16 mouse cellular contexts compared by ENCODE assay signal in the genomic region with DNA sequence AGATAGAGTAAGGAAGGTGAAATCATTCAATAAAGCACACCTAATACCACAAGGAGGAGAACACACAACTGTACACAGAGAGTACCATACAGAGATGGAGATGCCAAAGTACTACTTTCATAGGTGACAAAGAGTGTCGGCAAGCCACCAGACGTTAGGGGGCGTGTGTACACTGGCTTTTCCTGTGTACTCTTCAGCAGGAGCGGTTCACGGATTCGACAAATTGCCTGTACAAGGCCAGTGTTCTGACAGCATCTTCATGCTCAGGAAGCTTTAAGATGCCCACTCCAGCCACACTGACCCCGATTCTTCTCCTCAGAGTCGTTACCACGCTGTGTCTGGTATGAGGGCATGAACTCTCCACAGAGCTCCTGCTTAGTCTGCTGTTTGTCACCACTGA.
A peak's percentile ranks its signal among the peaks of the same experiment; 100 is the strongest.
DNase-seq lines count a peak whose midpoint lies in the region; ATAC-seq and TF ChIP-seq lines count a peak whose summit lies in the region.
"Had no signal": no experiment of that assay in that cellular context is flagged by ENCODE, and none has a peak within 500 bp of the region (broad histone marks: within the 10 kb centered on the region; RNA-seq: fewer than 3 reads in every experiment).

No protein-coding gene starts in this region.

- no peak for DNase-seq in cerebellum, postnatal 4 days (ENCODE audit: low spot score in 2 of 2)
- no peak for DNase-seq in kidney, adult 2 months
- no peak for DNase-seq in kidney, adult 11 months
- DNase-seq in cerebellum, postnatal 14 days: peak; percentile 26 to 32
- DNase-seq in layer of hippocampus, adult 9-11 months: no peak
- no peak for DNase-seq in right cerebral cortex, postnatal 25 days
- DNase-seq: B cell, adult 2 months; heart, postnatal 36 days; kidney, postnatal 4 days; liver, embryonic 13.5 days; right cerebral cortex, postnatal 4 days had no signal

- H3K4me3 ChIP-seq in kidney, adult 2 months (ENCODE audit: insufficient read depth, low read depth, low read length): no peak overlapping the region
- no peak overlapping the region for H3K4me3 ChIP-seq in ES-Bruce4 (ENCODE audit: low read depth, low read length)
- H3K4me3 ChIP-seq: erythroblast, embryonic 14.5 days; liver, embryonic 13.5 days had no signal

- H3K4me1 ChIP-seq in kidney, adult 2 months (ENCODE audit: control insufficient read depth, insufficient read depth, low read length): no peaks in the 10 kb centered on the region
- H3K4me1 ChIP-seq in ES-Bruce4 (ENCODE audit: control insufficient read depth, insufficient read depth, low read length): no peaks in the 10 kb centered on the region
- H3K4me1 ChIP-seq: liver, embryonic 13.5 days had no signal

- H3K36me3 ChIP-seq in kidney, adult 2 months (ENCODE audit: control insufficient read depth, insufficient read depth, low read length): no peaks in the 10 kb centered on the region
- no peaks in the 10 kb centered on the region for H3K36me3 ChIP-seq in ES-Bruce4 (ENCODE audit: control insufficient read depth, insufficient read depth, low read length, poor library complexity, severe bottlenecking)
- H3K36me3 ChIP-seq: liver, embryonic 13.5 days had no signal

- TF ChIP-seq EP300 in ES-Bruce4 (IDR thresholded peaks at IDR 0.05; ENCODE audit: insufficient read depth, low read depth, low read length): no peak

- H3K9ac ChIP-seq in ES-Bruce4 (ENCODE audit: low read depth, poor library complexity, severe bottlenecking): no peak overlapping the region
- H3K9ac ChIP-seq: liver, embryonic 13.5 days had no signal

- 70% methylated on average over 9 of the region's 9 CpGs for WGBS in kidney, adult 2 months

- no peak for TF ChIP-seq POLR2A in kidney, adult 2 months (IDR thresholded peaks at IDR 0.05; ENCODE audit: low read depth, low read length)
- TF ChIP-seq POLR2A in ES-Bruce4 (IDR thresholded peaks at IDR 0.05; ENCODE audit: insufficient read depth, low read length): no peak

- 0 out of 2 replicates have a peak, but pooled peaks have one; percentile 16 for TF ChIP-seq CTCF in kidney, adult 2 months (conservative IDR thresholded peaks at IDR 0.05; ENCODE audit: insufficient read depth, insufficient read length, low read depth, low read length)
- peak; percentile 28 for TF ChIP-seq CTCF in ES-Bruce4 (IDR thresholded peaks at IDR 0.05; ENCODE audit: low read depth, low read length)

- no peaks in the 10 kb centered on the region for H3K27me3 ChIP-seq in kidney, adult 2 months (replicated peaks; ENCODE audit: control insufficient read depth, insufficient read depth, low read length)
- no peaks in the 10 kb centered on the region for H3K27me3 ChIP-seq in ES-Bruce4 (ENCODE audit: control insufficient read depth, insufficient read depth, low read length, poor library complexity, severe bottlenecking)
- H3K27me3 ChIP-seq: liver, embryonic 13.5 days had no signal

- peak; percentile 67; the same call in 1 of the 2 replicates for ATAC-seq in cerebellum, adult (ENCODE audit: insufficient number of reproducible peaks, low FRiP score, low TSS enrichment)
- ATAC-seq: inflammation-experienced regulatory T-cells, adult 6 months had no signal

- no peaks in the 10 kb centered on the region for H3K9me3 ChIP-seq in ES-Bruce4 (replicated peaks; ENCODE audit: control insufficient read depth, insufficient read depth, low read length, poor library complexity, severe bottlenecking)
- H3K9me3 ChIP-seq: liver, embryonic 13.5 days had no signal

- H3K27ac ChIP-seq in kidney, adult 2 months (ENCODE audit: insufficient read depth, low read depth, low read length): no peak overlapping the region
- no peak overlapping the region for H3K27ac ChIP-seq in ES-Bruce4 (ENCODE audit: insufficient read depth, low read length)
- H3K27ac ChIP-seq: liver, embryonic 13.5 days; macrophage had no signal

Comparison
In these comparisons a context has a peak if more than half of its experiments do, and no peak if none do; other contexts are left out.
1. DNase-seq: peak in cerebellum, postnatal 14 days (2 of 2); none in cerebellum, postnatal 4 days (0 of 2), kidney, adult 2 months (single experiment), kidney, adult 11 months (single experiment), layer of hippocampus, adult 9-11 months (single experiment) and right cerebral cortex, postnatal 25 days (single experiment).